Mouse (Mus musculus): ENCODE results near the gene Stt3b. TPM values are rescaled to one million over a fixed set of nuclear protein-coding genes. Genes with fewer than 3 reads are reported as not detected.

Gene Stt3b
- polyA plus RNA-seq, 1 experiment from 2014 or later: 123 TPM

DNA sequence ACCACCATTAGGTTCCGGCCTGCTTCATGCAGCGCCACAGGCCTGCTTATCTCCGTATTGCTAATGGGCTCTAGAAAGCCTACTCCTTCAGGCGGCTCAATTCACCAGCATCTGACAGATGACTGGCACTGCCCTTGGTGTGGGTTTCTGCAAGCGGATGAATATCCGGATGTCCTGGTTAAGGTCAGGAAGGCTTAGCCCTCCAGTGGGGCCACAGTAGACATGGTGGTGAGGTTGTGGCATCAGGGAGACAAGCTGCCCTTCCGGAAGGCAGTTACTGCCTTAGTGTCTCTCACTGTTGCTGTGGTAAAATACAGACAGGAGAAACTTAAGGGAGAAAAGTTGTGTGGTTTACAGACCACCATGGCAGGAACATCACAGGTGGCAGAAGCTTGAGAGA lies 89.0 kb downstream of the Stt3b start:
- Histone ChIP-seq H3K9me3 (replicated peaks) (no peaks in the 10 kb centered on the region), H3K4me2 (replicated peaks) (no peak overlapping the region), H3K4me3 (no peak overlapping the region), H3K27ac (no peak overlapping the region), H3K4me1 (peaks cover 12% of the 10 kb centered on the region), H3K27me3 (no peaks in the 10 kb centered on the region), H3K9ac (no peak overlapping the region), H3K36me3 (no peaks in the 10 kb centered on the region)
- WGBS: 98% methylated on average over 7 of the region's 7 CpGs
- no peak for ATAC-seq (ENCODE audit: low FRiP score)

DNA sequence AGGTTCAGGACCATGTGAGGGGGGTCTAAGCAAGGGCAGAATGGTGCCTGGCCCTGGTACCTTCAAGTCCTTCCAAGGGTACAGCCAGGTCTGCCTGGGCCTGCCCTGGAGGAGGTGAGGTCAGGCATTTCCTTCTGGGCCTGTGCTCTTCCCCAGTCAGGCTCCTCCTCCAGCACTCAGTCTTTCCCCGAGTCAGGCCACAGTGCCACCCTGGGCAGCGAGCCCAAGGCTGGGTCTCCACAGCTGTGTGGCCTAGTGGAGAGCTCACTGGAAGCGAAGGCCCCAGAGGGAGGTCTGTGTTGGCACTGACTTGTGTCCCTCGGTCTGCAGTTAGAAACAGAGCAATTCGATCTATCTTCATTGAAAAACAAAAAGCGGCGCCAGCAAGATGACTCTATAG lies 89.8 kb downstream of the Stt3b start:
- Histone ChIP-seq H3K27ac (no peak overlapping the region), H3K36me3 (no peaks in the 10 kb centered on the region), H3K9me3 (replicated peaks) (no peaks in the 10 kb centered on the region), H3K4me1 (peaks cover 20% of the 10 kb centered on the region), H3K4me3 (no peak overlapping the region), H3K9ac (no peak overlapping the region), H3K27me3 (no peaks in the 10 kb centered on the region), H3K4me2 (replicated peaks) (no peak overlapping the region)
- no peak for ATAC-seq (ENCODE audit: low FRiP score)
- WGBS: 76% methylated on average over 7 of the region's 7 CpGs

DNA sequence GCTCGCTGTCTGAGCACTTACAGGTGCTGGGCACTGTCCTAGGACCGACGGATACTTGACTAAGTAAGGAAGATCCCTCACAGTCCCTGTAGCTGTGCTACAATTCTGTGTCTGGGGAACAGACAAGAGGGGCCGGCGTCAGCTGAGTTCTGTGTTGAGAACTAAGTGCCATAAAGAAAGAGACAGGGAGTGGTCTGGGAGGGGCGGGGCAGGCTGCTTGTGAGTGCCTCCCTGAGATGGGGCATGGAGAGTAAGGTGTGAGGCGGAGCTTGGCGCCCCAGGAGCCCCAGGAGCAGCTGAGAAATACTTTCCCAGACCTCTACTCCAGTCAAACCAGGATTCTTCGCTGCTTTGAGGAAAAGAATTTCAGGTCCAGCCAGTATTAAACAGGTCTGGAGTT lies 92.2 kb downstream of the Stt3b start:
- Histone ChIP-seq H3K9me3 (replicated peaks) (no peaks in the 10 kb centered on the region), H3K4me1 (peaks cover 20% of the 10 kb centered on the region), H3K9ac (no peak overlapping the region), H3K27ac (no peak overlapping the region), H3K4me3 (no peak overlapping the region), H3K36me3 (no peaks in the 10 kb centered on the region), H3K27me3 (no peaks in the 10 kb centered on the region), H3K4me2 (replicated peaks) (no peak overlapping the region)
- ATAC-seq (ENCODE audit: low FRiP score): no peak
- 26% methylated on average over 9 of the region's 9 CpGs for WGBS

DNA sequence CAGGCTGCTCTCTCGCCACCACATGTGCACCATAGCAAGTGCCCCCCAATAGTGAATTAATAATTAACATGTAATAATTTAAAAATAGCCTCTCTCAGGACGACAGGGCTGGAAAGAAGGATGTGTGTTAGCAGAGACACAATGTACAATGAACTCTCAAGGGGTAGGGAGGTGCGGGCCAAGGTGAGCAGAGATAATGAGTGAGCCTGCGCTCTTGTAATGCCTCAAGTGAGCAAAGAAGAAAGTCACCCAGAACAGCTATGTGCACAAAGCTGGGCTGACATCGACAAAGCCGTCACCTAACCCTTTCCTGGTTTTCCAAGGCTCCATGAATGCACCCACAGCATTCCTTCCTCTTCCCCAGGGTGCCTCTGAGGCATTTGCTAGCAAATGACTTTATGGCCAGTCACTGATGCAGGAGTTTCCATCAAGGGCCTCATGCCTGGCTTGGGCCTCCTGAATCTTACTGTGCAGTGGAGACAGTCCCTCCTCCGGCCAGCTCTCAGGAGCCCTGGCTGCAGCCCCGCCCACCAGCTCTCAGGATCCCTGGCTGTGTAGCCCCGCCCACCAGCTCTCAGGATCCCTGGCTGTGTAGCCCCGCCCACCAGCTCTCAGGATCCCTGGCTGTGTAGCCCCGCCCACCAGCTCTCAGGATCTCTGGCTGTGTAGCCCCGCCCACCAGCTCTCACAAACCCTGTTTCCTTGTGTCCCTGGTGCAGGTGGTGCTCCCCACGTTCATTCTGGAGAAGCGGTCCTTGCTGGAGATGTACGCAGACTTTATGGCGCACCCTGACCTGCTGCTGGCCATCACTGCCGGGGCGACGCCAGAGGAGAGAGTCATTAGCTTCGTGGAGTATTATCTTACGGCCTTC lies 94.2 kb downstream of the Stt3b start:
- H3K9me3 ChIP-seq (replicated peaks): no peaks in the 10 kb centered on the region
- H3K27ac ChIP-seq: no peak overlapping the region
- no peak overlapping the region for H3K4me3 ChIP-seq
- peak; percentile 70 for ATAC-seq (ENCODE audit: low FRiP score)
- H3K36me3 ChIP-seq: no peaks in the 10 kb centered on the region
- H3K4me1 ChIP-seq: peaks cover 20% of the 10 kb centered on the region
- 28% methylated on average over 21 of the region's 21 CpGs for WGBS
- no peaks in the 10 kb centered on the region for H3K27me3 ChIP-seq
- no peak overlapping the region for H3K9ac ChIP-seq
- H3K4me2 ChIP-seq (replicated peaks): peak overlapping the region; percentile 24; the same call in 1 of the 2 replicates

DNA sequence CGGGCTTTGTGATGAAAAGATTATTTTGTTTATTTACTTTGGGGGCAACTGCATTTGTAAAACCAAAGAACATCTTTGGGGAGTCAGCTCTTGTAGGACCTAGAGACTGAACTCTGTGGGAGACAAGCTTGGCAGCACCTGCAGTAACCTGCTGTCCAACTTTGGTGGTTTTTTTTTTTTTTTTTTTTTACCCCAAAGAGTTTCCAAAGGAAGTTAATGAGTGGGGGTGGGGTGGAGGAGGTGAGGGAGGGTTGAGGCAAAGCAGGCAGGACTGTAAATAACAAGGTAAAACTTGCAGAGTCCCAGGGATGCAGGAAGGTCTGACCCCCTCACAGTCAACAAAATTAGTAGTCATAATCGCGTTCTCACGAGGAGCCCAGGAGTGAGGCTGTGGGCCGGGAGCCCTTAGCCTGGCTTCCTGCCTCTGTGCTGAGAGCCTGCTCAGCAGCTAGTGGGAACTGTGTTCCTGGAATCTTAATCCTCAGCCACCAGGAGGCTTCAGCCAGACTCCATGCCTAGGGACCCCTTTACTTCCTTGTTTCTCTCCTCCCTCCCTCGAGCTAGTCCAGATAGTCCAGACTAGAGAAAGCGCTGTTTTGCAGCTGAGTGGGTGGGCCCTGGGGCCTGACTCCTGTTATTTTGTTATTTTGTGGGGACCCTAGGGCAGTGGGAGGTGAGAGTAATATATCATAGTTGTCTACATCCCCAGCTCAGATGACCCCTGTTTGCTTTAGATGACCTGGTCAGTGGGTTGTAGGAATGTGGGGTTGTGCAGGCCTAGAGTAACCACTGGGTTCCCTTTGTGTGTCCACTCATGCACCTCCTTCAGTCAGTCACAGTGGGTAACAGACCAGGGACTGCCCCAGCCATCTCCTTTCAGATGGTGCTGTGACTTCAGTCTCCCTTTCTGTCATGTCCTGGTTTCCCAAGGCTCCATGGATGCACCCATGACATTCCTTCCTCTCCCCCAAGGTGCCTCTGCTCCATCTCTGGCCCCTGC lies 95.3 kb downstream of the Stt3b start:
- H3K9ac ChIP-seq: no peak overlapping the region; the same call in 1 of the 2 replicates
- H3K4me1 ChIP-seq: peaks cover 20% of the 10 kb centered on the region
- H3K27me3 ChIP-seq: no peaks in the 10 kb centered on the region
- H3K9me3 ChIP-seq (replicated peaks): no peaks in the 10 kb centered on the region
- no peak overlapping the region for H3K4me2 ChIP-seq (replicated peaks)
- H3K36me3 ChIP-seq: no peaks in the 10 kb centered on the region
- H3K4me3 ChIP-seq: no peak overlapping the region
- ATAC-seq (ENCODE audit: low FRiP score): no peak
- no peak overlapping the region for H3K27ac ChIP-seq
- WGBS: 26% methylated on average over 7 of the region's 7 CpGs

DNA sequence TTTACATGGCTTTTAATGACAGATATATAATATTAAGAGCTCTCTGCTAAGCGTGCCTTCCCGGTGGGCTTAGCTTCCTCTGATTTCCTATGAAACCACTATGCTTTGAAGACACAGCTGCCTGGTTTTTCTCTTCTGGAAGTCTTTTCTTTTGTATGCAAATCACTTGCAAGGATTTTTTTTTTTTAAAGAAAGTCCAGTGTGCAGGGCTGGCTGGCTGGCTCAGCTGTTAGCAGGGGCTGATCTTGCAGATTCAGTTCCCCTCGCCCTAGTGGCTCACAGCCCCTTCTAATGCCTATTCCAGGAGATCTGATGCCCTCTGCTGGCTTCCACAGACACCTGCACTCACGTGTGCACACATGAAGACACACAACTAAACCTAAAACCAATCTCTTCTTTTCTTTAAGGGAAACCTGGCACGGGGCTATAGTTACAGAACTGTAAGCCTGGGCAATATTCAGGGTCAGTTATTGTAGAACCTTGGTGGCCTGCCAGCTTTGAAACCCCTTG lies 96.4 kb downstream of the Stt3b start:
- WGBS: 87% methylated on average over 5 of the region's 5 CpGs
- Histone ChIP-seq H3K9ac (no peak overlapping the region), H3K9me3 (replicated peaks) (no peaks in the 10 kb centered on the region), H3K4me2 (replicated peaks) (no peak overlapping the region), H3K27me3 (no peaks in the 10 kb centered on the region), H3K4me3 (no peak overlapping the region), H3K4me1 (peaks cover 20% of the 10 kb centered on the region), H3K36me3 (no peaks in the 10 kb centered on the region), H3K27ac (no peak overlapping the region)
- no peak for ATAC-seq (ENCODE audit: low FRiP score)

DNA sequence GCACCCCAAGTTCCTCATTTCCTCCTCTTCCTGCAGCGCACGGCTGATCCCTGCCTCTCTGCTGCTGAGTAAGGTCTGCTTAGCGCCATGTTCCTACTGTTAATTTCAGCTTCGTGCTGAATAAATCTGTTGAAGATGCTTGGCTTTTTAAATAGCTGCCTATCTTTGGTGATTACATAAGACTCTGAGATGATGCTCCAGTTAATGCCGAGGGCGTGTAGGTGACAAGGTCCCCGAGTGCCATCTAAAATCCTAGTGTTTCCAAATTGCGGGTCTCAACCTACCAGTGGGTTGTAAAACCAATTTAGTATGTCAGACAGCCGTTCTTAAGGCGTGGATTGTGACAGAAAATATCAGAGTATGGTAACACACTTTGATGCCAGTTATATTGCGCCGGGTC lies 99.7 kb downstream of the Stt3b start:
- no peak overlapping the region for H3K27ac ChIP-seq
- no peak overlapping the region for H3K4me2 ChIP-seq (replicated peaks)
- ATAC-seq (ENCODE audit: low FRiP score): no peak
- no peaks in the 10 kb centered on the region for H3K9me3 ChIP-seq (replicated peaks)
- WGBS: 90% methylated on average over 12 of the region's 12 CpGs
- no peak overlapping the region for H3K9ac ChIP-seq
- no peaks in the 10 kb centered on the region for H3K36me3 ChIP-seq
- no peak overlapping the region for H3K4me3 ChIP-seq
- H3K4me1 ChIP-seq: peaks cover 12% of the 10 kb centered on the region; the same call in 1 of the 2 replicates
- no peaks in the 10 kb centered on the region for H3K27me3 ChIP-seq

DNA sequence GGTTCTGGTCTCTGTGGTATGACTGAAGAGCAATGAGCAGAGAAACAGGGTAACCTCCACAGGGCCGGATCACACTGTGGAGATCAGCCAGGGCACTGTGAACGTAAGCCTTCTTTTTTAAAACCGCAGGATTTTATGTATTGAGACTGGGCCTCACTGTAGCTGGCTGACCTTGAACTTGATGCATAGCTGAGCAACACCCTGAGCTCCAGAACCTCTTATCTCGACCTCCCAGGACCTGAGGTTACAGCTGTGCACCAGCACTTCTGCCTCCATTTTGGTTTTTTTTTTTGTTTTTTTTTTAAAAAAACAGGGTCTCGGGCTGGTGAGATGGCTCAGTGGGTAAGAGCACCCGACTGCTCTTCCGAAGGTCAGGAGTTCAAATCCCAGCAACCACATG lies 100.5 kb downstream of the Stt3b start:
- 77% methylated on average over 7 of the region's 7 CpGs for WGBS
- no peak for ATAC-seq (ENCODE audit: low FRiP score)

DNA sequence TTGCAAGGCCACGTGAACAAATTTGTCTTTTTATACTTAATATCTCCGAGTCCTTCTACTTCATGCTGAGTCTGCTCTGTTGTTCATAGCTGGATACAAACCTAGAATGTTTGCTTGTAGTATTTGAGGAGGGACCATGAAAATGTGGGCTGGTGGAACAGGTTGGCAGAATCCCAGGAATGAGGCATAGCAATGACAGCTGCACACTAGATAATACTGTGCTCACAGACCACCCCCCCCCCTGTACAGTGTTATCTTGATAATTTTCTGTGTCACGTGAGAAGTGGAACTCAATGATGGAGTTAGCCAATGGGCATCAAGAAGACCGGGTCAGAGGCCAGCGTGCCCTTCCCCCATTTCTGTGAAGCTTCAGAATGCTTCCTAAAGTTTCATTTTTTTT lies 104.0 kb downstream of the Stt3b start:
- Histone ChIP-seq H3K36me3 (no peaks in the 10 kb centered on the region), H3K4me3 (no peak overlapping the region), H3K4me2 (replicated peaks) (no peak overlapping the region), H3K9ac (no peak overlapping the region), H3K9me3 (replicated peaks) (no peaks in the 10 kb centered on the region), H3K4me1 (peaks cover 9% of the 10 kb centered on the region; the same call in 1 of the 2 replicates), H3K27me3 (no peaks in the 10 kb centered on the region; the same call in 1 of the 2 replicates), H3K27ac (no peak overlapping the region)
- 75% methylated on average over 5 of the region's 5 CpGs for WGBS
- ATAC-seq (ENCODE audit: low FRiP score): no peak

More for the DNA sequence above, 100.5 kb downstream of the Stt3b start:
- H3K27me3 ChIP-seq: no peaks in the 10 kb centered on the region; the same call in 1 of the 2 replicates
- no peak overlapping the region for H3K4me2 ChIP-seq (replicated peaks)
- H3K36me3 ChIP-seq: no peaks in the 10 kb centered on the region
- no peak overlapping the region for H3K9ac ChIP-seq
- no peak overlapping the region for H3K4me3 ChIP-seq
- H3K9me3 ChIP-seq (replicated peaks): no peaks in the 10 kb centered on the region
- no peak overlapping the region for H3K27ac ChIP-seq
- H3K4me1 ChIP-seq: peaks cover 9% of the 10 kb centered on the region; the same call in 1 of the 2 replicates

DNA sequence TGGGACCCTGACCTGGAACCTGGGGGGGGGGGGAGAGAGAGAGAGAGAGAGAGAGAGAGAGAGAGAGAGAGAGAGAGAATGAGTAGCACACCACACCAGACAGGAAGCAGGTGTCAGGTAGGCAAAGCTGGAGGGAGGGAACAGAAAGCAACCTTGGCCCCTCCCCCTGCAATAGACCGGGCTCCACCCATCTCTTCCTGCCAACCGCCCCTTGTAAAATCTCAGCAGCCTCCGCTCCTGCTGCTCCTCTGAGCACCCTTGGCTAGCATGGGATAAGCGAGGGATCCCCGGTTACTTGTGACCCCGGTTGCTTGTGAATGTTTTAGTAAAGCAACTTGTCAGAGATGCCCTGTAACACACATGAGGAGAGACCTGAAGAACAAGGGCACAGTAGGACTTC lies 104.7 kb downstream of the Stt3b start:
- Histone ChIP-seq H3K4me3 (no peak overlapping the region), H3K9me3 (replicated peaks) (no peaks in the 10 kb centered on the region), H3K4me1 (peaks cover 9% of the 10 kb centered on the region; the same call in 1 of the 2 replicates), H3K9ac (no peak overlapping the region), H3K36me3 (no peaks in the 10 kb centered on the region), H3K27me3 (no peaks in the 10 kb centered on the region; the same call in 1 of the 2 replicates), H3K4me2 (replicated peaks) (0 out of 2 replicates have a peak overlapping the region, but pooled peaks have one; percentile 13), H3K27ac (no peak overlapping the region)
- WGBS: 14% methylated on average over 6 of the region's 6 CpGs
- ATAC-seq (ENCODE audit: low FRiP score): no peak

DNA sequence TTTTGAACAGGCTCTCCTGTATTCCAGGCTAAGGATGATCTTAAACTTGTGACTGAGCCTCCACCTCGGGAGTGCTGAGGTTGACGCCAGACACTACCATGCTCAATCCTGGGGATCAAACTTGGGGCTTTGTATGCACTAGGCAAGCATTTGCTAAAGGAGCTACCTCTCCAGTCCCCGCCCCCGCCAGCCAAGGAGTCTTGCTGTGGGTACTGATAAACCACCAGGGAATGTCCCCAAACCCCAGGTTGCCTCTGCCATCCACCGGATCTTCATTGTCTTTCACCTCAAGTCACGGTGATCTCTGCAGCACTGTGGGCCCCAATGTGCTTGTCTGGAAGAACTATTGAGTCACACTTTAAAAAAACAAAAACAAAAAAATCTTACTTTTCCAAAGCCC lies 107.1 kb downstream of the Stt3b start:
- Histone ChIP-seq H3K27ac (no peak overlapping the region), H3K36me3 (no peaks in the 10 kb centered on the region), H3K4me3 (no peak overlapping the region), H3K9me3 (replicated peaks) (no peaks in the 10 kb centered on the region), H3K4me2 (replicated peaks) (no peak overlapping the region), H3K4me1 (peaks cover 9% of the 10 kb centered on the region; the same call in 1 of the 2 replicates), H3K9ac (no peak overlapping the region), H3K27me3 (no peaks in the 10 kb centered on the region; the same call in 1 of the 2 replicates)
- no peak for ATAC-seq (ENCODE audit: low FRiP score)
- 52% methylated on average over 6 of the region's 6 CpGs for WGBS

DNA sequence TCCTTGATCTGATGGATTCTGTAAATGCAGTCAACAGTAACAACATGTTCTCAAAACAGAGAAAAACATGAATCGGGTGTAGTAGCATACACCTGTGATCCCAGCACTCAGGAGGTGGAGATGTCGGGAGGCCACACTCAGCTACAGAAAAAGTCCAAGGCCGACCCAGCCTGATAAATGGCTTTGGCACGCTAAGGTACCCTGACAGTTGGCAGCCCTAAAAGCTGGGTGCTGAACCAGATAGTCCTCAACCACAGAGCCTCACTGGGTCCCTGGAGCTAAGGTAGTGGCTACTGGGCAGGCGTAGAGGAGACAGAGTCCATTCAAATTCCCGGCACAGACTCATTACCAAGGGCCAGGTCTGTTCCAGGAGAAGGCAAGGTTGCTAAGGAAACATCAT lies 109.0 kb downstream of the Stt3b start:
- H3K9ac ChIP-seq: no peak overlapping the region
- WGBS: 88% methylated on average over 6 of the region's 6 CpGs
- H3K4me2 ChIP-seq (replicated peaks): no peak overlapping the region
- H3K36me3 ChIP-seq: no peaks in the 10 kb centered on the region
- ATAC-seq (ENCODE audit: low FRiP score): no peak
- H3K4me3 ChIP-seq: no peak overlapping the region
- H3K27ac ChIP-seq: no peak overlapping the region
- H3K27me3 ChIP-seq: no peaks in the 10 kb centered on the region; the same call in 1 of the 2 replicates
- H3K4me1 ChIP-seq: peaks cover 9% of the 10 kb centered on the region; the same call in 1 of the 2 replicates
- no peaks in the 10 kb centered on the region for H3K9me3 ChIP-seq (replicated peaks)
